Mouse (Mus musculus) intestine, embryonic 14.5 days (tissue): Measurements from ENCODE around the gene Gpr3. TPM values are rescaled to one million over a fixed set of nuclear protein-coding genes. Genes with fewer than 3 reads are reported as not detected.

Source experiments
- ATAC-seq: fragments of 200-750 bp; cut with Nextera tagmentation; replicated peaks from 2 replicates; pipeline ENCODE4 v1.8.0; 2017; ENCODE audit warnings: low read depth, moderate number of reproducible peaks, moderate TSS enrichment, moderate library complexity; ENCODE audit not compliant: low FRiP score, low TSS enrichment
- DNase-seq: peaks from one replicate; pipeline ENCODE4 v3.0.0-alpha.2; 2018; ENCODE audit warnings: low spot score
- H3K27ac ChIP-seq: fragments of 300-500 bp; sonication (generic); 2 replicates; pipeline ENCODE4 v1.5.1; 2014; ENCODE audit warnings: low read depth, mild to moderate bottlenecking, control low read depth
- H3K27me3 ChIP-seq: fragments of 300-500 bp; sonication (generic); replicated peaks from 2 replicates; pipeline ENCODE4 v1.6.1; 2014; ENCODE audit warnings: low read length, control low read depth; ENCODE audit not compliant: control insufficient read depth, insufficient read depth
- H3K36me3 ChIP-seq: fragments of 300-500 bp; sonication (generic); 2 replicates; pipeline ENCODE4 v1.6.1; 2014; ENCODE audit warnings: low read length, control low read depth; ENCODE audit not compliant: control insufficient read depth, insufficient read depth
- H3K4me1 ChIP-seq: fragments of 300-500 bp; sonication (generic); replicated peaks from 2 replicates; pipeline ENCODE4 v1.6.1; 2014; ENCODE audit warnings: low read length, control low read depth, mixed read lengths; ENCODE audit not compliant: control insufficient read depth, insufficient read depth
- H3K4me2 ChIP-seq: fragments of 300-500 bp; sonication (generic); 2 replicates; pipeline ENCODE4 v1.6.1; 2014; ENCODE audit warnings: low read length
- H3K4me3 ChIP-seq: fragments of 300-500 bp; sonication (generic); 2 replicates; pipeline ENCODE4 v1.5.1; 2014; ENCODE audit warnings: low read depth, low read length, control low read depth, mixed read lengths
- H3K9ac ChIP-seq: fragments of 300-500 bp; sonication (generic); 2 replicates; pipeline ENCODE4 v1.6.1; 2014; ENCODE audit warnings: mild to moderate bottlenecking, low read length
- H3K9me3 ChIP-seq: fragments of 300-500 bp; sonication (generic); 2 replicates; pipeline ENCODE4 v1.6.1; 2016; ENCODE audit warnings: low read length, control low read depth; ENCODE audit not compliant: control insufficient read depth
- WGBS: fragments of 180-500 bp; shearing (Covaris S2); extraction: QIAGEN DNeasy Blood & Tissue Kit; methylation state at CpG from one replicate; pipeline ENCODE4 v1.1.7; 2014; 5-methylcytosine and 5-hydroxymethylcytosine counted together
- microRNA-seq: library from miRNA; unstranded; fragments of <30 nt; microRNA quantifications from one replicate; pipeline ENCODE4, GENCODE M21; 2016
- polyA plus RNA-seq: library from polyadenylated mRNA; unstranded; fragments of >200 nt; fragmentation: Nextera tagmentation; extraction: Ambion mirVana; gene quantifications from 2 replicates; pipeline ENCODE4 v1.2.1, GENCODE M21; 2014

The Gpr3 gene
- polyA plus RNA-seq, 1 experiment from 2014 or later = not detected

DNA sequence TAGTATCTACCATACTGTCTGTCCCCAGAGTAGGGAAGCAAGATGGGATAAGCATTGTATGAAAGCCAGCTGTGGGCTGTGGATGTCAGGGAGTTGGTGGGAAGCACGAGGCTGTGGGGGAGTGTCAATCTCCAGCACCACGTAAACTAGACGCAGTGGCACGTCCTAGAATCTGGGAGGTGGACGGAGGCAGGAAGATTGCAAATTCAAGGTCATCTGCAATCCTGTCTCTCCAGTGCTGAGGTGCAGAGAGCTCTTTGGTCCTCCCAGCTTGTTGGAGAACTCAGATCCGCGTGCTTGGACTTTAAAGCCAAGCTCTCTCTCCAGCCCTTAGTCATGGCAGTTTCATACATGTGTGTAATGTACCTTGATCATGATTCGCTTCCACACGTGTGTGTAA lies 45.6 kb downstream of the Gpr3 start:
- DNase-seq (no peak), ATAC-seq (no peak)
- no peaks in the 10 kb centered on the region for H3K27me3 ChIP-seq
- H3K4me1 ChIP-seq = peaks cover 19% of the 10 kb centered on the region
- no peak overlapping the region for H3K4me2 ChIP-seq
- no peak overlapping the region for H3K4me3 ChIP-seq
- H3K9ac ChIP-seq = no peak overlapping the region
- WGBS = 79% methylated on average over 9 of the region's 9 CpGs
- no peaks in the 10 kb centered on the region for H3K9me3 ChIP-seq
- H3K36me3 ChIP-seq = peaks cover 25% of the 10 kb centered on the region
- no peak overlapping the region for H3K27ac ChIP-seq

DNA sequence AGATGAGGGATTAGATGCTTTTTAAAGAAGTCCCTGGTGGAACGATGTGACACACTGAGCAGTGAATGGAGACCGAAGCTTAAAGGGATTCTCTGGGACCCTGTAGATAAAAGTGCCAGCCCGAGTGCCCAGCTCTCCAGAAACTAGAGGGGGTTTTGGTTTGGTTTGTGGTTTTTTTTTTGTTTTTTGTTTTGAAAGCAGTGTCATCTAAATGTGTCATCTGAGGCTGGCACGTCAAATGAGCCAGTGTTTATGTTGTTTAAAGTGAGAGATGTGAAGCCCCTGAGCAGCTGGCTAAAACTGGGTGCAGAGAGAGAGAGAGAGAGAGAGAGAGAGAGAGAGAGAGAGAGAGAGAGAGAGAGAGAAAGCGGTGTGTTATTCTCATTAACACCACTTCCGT lies 50.1 kb downstream of the Gpr3 start:
- no peak overlapping the region for H3K9ac ChIP-seq
- 70% methylated on average over 6 of the region's 6 CpGs for WGBS
- H3K4me2 ChIP-seq = no peak overlapping the region
- H3K4me3 ChIP-seq = no peak overlapping the region
- H3K9me3 ChIP-seq = no peaks in the 10 kb centered on the region
- H3K36me3 ChIP-seq = peaks cover 34% of the 10 kb centered on the region
- no peaks in the 10 kb centered on the region for H3K27me3 ChIP-seq
- no peak for ATAC-seq
- H3K4me1 ChIP-seq = peaks cover 2% of the 10 kb centered on the region; the same call in 1 of the 2 replicates
- H3K27ac ChIP-seq = no peak overlapping the region
- no peak for DNase-seq

DNA sequence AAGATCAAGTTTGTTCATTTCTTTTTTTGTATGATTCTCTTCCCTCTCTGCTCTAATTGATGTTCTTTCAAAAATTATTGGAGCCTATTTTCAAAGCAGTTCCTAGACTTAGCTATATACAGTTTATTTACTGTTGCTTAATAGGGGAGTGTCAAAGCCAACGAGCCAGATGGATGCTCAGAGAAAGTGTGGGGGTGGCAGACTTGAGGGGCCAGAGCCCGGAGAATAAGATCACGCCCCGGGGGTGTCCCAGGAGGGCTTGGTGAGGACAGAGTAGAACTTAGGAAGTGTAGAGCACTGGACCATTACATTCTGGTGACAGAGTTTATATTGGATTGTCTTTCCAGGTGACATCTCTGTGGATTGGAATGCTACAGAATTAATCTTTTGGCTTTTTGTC lies 51.5 kb downstream of the Gpr3 start:
- Histone ChIP-seq H3K4me3 (no peak overlapping the region), H3K27me3 (no peaks in the 10 kb centered on the region), H3K9ac (no peak overlapping the region), H3K4me2 (no peak overlapping the region), H3K36me3 (peaks cover 28% of the 10 kb centered on the region), H3K9me3 (no peaks in the 10 kb centered on the region), H3K27ac (no peak overlapping the region), H3K4me1 (peaks cover 4% of the 10 kb centered on the region)
- DNase-seq (no peak), ATAC-seq (no peak)
- 80% methylated on average over 4 of the region's 4 CpGs for WGBS

DNA sequence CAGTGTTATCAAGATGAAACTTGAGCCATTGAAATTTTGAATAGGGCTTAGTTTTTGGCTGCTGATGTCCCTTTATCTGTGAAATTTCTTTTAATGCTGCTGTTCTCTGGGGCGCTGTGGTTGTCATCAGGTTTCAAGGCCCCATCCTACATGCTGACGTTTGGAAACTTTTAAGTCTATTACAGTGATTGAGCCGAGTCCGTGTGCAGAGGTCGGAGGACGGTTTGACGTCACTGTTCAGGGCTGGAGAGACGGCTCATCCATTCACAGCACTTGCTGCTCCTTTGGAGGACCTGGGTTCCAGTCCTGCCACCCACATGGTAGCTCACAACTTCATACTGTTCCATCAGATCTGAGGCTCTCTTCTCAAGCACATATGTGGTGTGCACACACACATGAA lies 52.1 kb downstream of the Gpr3 start:
- Histone ChIP-seq H3K27ac (no peak overlapping the region), H3K36me3 (peaks cover 25% of the 10 kb centered on the region; the same call in 1 of the 2 replicates), H3K4me3 (no peak overlapping the region), H3K4me1 (peaks cover 6% of the 10 kb centered on the region), H3K27me3 (no peaks in the 10 kb centered on the region), H3K4me2 (no peak overlapping the region), H3K9me3 (no peaks in the 10 kb centered on the region), H3K9ac (no peak overlapping the region)
- DNase-seq = no peak
- 85% methylated on average over 8 of the region's 8 CpGs for WGBS
- no peak for ATAC-seq

- Histone ChIP-seq H3K4me3 (no peak overlapping the region), H3K36me3 (peaks cover 20% of the 10 kb centered on the region; the same call in 1 of the 2 replicates), H3K4me2 (no peak overlapping the region), H3K9me3 (no peaks in the 10 kb centered on the region), H3K27ac (no peak overlapping the region), H3K4me1 (peaks cover 6% of the 10 kb centered on the region), H3K27me3 (no peaks in the 10 kb centered on the region), H3K9ac (no peak overlapping the region)
- DNase-seq (no peak), ATAC-seq (no peak)
- 87% methylated on average over 4 of the region's 4 CpGs for WGBS
These were observed 52.7 kb downstream of the Gpr3 start for GRCm38 (mm10) chr4:133159646-133160045.

Small RNAs within 50 kb of the gene (microRNA-seq; reads per million reads assigned to microRNA genes)
- 1.0 reads per million, percentile 8 among the genes with 10 or more reads in this experiment for gene Mir7017

Other genes with a start within 250 kb of the Gpr3 start
- 0.62 and 0.99 TPM in 2 replicates for gene Fgr, start 238.4 kb downstream of the Gpr3 start, polyA plus RNA-seq
- gene Ahdc1, start 201.3 kb downstream of the Gpr3 start, polyA plus RNA-seq = 7.3 and 8.1 TPM in 2 replicates
- gene Wasf2, start 82.0 kb downstream of the Gpr3 start, polyA plus RNA-seq = 79.6 and 88.3 TPM in 2 replicates
- 1.9 and 2.5 TPM in 2 replicates for gene Cd164l2, start 405 bp downstream of the Gpr3 start, polyA plus RNA-seq
- 2.8 and 3.2 TPM in 2 replicates for gene Map3k6, start 28.3 kb upstream of the Gpr3 start, polyA plus RNA-seq
- gene Sytl1, start 50.6 kb upstream of the Gpr3 start, polyA plus RNA-seq = 1.5 and 2.2 TPM in 2 replicates
- 84.6 and 89.7 TPM in 2 replicates for gene Tmem222, start 65.3 kb upstream of the Gpr3 start, polyA plus RNA-seq
- gene Wdtc1, start 140.9 kb upstream of the Gpr3 start, polyA plus RNA-seq = 16.7 and 18.2 TPM in 2 replicates
- 11.0 and 11.6 TPM in 2 replicates for gene Slc9a1, start 157.2 kb upstream of the Gpr3 start, polyA plus RNA-seq